Mouse (Mus musculus): ENCODE data around the gene Spryd4.

- TF ChIP-seq EP300 (IDR thresholded peaks at IDR 0.05; ENCODE audit: insufficient read depth, low read depth, low read length) = no peak
- no peak for TF ChIP-seq POLR2A (IDR thresholded peaks at IDR 0.05; ENCODE audit: insufficient read depth, low read length)
Observed at GRCm38 (mm10) chr10:128201856-128202255, 9.8 kb downstream of the Spryd4 start.

All from ES-Bruce4 (cell line).